7 mouse cellular contexts compared by ENCODE assay signal in the genomic region with DNA sequence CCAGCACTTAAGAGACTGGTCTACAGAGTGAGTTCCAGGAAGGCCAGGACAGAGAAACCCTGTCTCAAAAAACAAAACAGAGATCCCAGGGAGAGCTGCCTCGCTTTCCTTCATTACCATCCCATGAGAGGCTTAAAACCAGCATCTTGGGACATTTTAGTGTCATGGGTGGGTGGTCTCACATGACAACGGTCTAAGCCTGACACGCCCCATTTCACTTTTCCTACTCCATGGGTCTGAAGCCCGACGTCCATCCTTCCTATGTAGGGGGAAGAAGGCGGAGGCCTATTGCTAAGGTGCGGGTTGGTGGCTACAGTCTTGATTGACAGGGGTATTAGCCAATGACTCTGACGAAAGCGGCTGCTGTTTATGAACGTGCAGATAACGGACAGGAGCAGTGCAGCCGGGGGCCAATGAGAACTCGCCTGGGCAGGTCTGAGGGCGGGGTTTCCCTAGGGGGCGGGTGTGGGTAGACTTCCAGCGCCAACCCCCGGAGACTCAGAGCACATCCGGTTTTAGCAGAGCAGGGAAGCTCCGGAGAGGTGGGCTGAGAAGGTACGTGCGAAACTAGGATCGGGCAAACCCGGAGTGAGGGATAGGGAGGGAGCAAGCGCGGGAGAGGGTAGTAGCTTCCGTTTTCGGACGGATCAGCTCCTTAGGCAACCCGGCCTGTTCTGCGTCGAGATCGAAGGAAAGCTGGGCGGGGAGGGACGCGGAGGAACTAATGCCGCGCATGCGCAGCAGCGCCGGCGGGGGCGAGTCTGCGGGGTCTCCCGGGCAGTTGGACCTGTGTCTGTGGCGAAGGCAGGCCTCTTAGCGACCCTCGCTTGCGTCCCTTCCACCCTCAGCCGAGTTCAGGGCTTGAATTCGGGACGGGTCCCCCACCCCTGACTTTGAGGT. TPM values are rescaled to one million over a fixed set of nuclear protein-coding genes. Genes with fewer than 3 reads are reported as not detected.
DNase-seq lines count a peak whose midpoint lies in the region; ATAC-seq lines count a peak whose summit lies in the region.

A gene (plus strand): TSS at position 397 of the 900 bp plus-strand sequence.

- no peaks in the 10 kb centered on the region for H3K36me3 ChIP-seq in embryonic facial prominence, embryonic 12.5 days
- H3K36me3 ChIP-seq in limb, embryonic 11.5 days (ENCODE audit: control insufficient read depth, insufficient read depth, low read length), result no peaks in the 10 kb centered on the region
- H3K36me3 ChIP-seq in midbrain, embryonic 14.5 days (ENCODE audit: control insufficient read depth, insufficient read depth, low read length), result no peaks in the 10 kb centered on the region

- H3K4me3 ChIP-seq in embryonic facial prominence, embryonic 12.5 days, result peak within 1 kb of the TSS; percentile 91
- peak within 1 kb of the TSS; percentile 75 for H3K4me3 ChIP-seq in limb, embryonic 11.5 days (ENCODE audit: low read depth, low read length)
- H3K4me3 ChIP-seq in midbrain, embryonic 14.5 days (replicated peaks; ENCODE audit: low read depth, low read length), result peak within 1 kb of the TSS; percentile 81

- ATAC-seq in embryonic facial prominence, embryonic 12.5 days (ENCODE audit: insufficient number of reproducible peaks, insufficient read depth, low FRiP score, low TSS enrichment), result peak; percentile 99
- ATAC-seq in limb, embryonic 11.5 days (ENCODE audit: insufficient number of reproducible peaks, low FRiP score, low TSS enrichment, low read depth), result peak; percentile 99
- ATAC-seq in midbrain, embryonic 14.5 days (ENCODE audit: low FRiP score, low TSS enrichment), result peak; percentile 100

- DNase-seq in adrenal gland, postnatal 25 days, result peak; percentile 97
- DNase-seq in heart, adult 11 months, result peak; percentile 100
- peak; percentile 98 for DNase-seq in kidney, adult 18-20 months
- peak; percentile 99 for DNase-seq in limb, embryonic 11.5 days (ENCODE audit: low spot score)
- peak; percentile 100 for DNase-seq in midbrain, embryonic 14.5 days
- DNase-seq in spleen, adult 18-20 months, result peak; percentile 97 to 98

- peak within 1 kb of the TSS; percentile 94 for H3K27ac ChIP-seq in embryonic facial prominence, embryonic 12.5 days
- H3K27ac ChIP-seq in limb, embryonic 11.5 days (replicated peaks; ENCODE audit: low read depth, low read length), result peak within 1 kb of the TSS; percentile 63
- peak within 1 kb of the TSS; percentile 83 for H3K27ac ChIP-seq in midbrain, embryonic 14.5 days (replicated peaks; ENCODE audit: low read depth, low read length)

- under 1% methylated on average over 51 of the region's 51 CpGs for WGBS in embryonic facial prominence, embryonic 12.5 days
- WGBS in limb, embryonic 11.5 days, result under 1% methylated on average over 51 of the region's 51 CpGs
- under 1% methylated on average over 51 of the region's 51 CpGs for WGBS in midbrain, embryonic 14.5 days

- no peaks in the 10 kb centered on the region for H3K9me3 ChIP-seq in embryonic facial prominence, embryonic 12.5 days
- no peaks in the 10 kb centered on the region for H3K9me3 ChIP-seq in limb, embryonic 11.5 days (ENCODE audit: control insufficient read depth, low read length)
- no peaks in the 10 kb centered on the region for H3K9me3 ChIP-seq in midbrain, embryonic 14.5 days (ENCODE audit: control insufficient read depth, low read length)

- peak within 1 kb of the TSS; percentile 89 for H3K9ac ChIP-seq in embryonic facial prominence, embryonic 12.5 days
- H3K9ac ChIP-seq in limb, embryonic 11.5 days (ENCODE audit: low read length), result peak within 1 kb of the TSS; percentile 78
- peak within 1 kb of the TSS; percentile 81 for H3K9ac ChIP-seq in midbrain, embryonic 14.5 days (replicated peaks; ENCODE audit: low read length)

- peak within 1 kb of the TSS; percentile 97 for H3K4me2 ChIP-seq in embryonic facial prominence, embryonic 12.5 days (replicated peaks)
- peak within 1 kb of the TSS; percentile 73 for H3K4me2 ChIP-seq in limb, embryonic 11.5 days (ENCODE audit: low read depth, severe bottlenecking)
- peak within 1 kb of the TSS; percentile 98 for H3K4me2 ChIP-seq in midbrain, embryonic 14.5 days (ENCODE audit: low read length)

- peaks cover 35% of the 10 kb centered on the region for H3K4me1 ChIP-seq in embryonic facial prominence, embryonic 12.5 days
- H3K4me1 ChIP-seq in limb, embryonic 11.5 days (ENCODE audit: control insufficient read depth, insufficient read depth, low read length), result peaks cover 20% of the 10 kb centered on the region; the same call in 1 of the 2 replicates
- H3K4me1 ChIP-seq in midbrain, embryonic 14.5 days (ENCODE audit: control insufficient read depth, insufficient read depth, low read length), result peaks cover 32% of the 10 kb centered on the region

- H3K27me3 ChIP-seq in embryonic facial prominence, embryonic 12.5 days, result no peaks in the 10 kb centered on the region
- H3K27me3 ChIP-seq in limb, embryonic 11.5 days (ENCODE audit: control insufficient read depth, insufficient read depth, low read length), result no peaks in the 10 kb centered on the region
- H3K27me3 ChIP-seq in midbrain, embryonic 14.5 days (ENCODE audit: control insufficient read depth, insufficient read depth, low read length), result no peaks in the 10 kb centered on the region

RNA-seq across cellular contexts. Expression of the gene that starts here (rescaled TPM):
- total RNA-seq in adrenal gland, postnatal 25 days (2021), result 719 and 813 TPM in 2 replicates
- 256 and 268 TPM in 2 replicates for polyA plus RNA-seq in embryonic facial prominence, embryonic 12.5 days (2016; fragmentation: Nextera tagmentation; extraction: Ambion mirVana)
- polyA plus RNA-seq in limb, embryonic 11.5 days (2014; fragmentation: Nextera tagmentation; extraction: Ambion mirVana), result 225 and 238 TPM in 2 replicates
- polyA plus RNA-seq in midbrain, embryonic 14.5 days (2014; fragmentation: Nextera tagmentation; extraction: Ambion mirVana), result 233 and 255 TPM in 2 replicates

Comparison
In these comparisons a context has a peak if more than half of its experiments do, and no peak if none do; other contexts are left out.
1. Peak in every context shown above with its lines: DNase-seq, ATAC-seq, H3K4me3 ChIP-seq and H3K27ac ChIP-seq.